Mouse (Mus musculus) frontal cortex, postnatal 10 days (tissue): ENCODE results near the gene Psors1c2.

Source experiments
- DNase-seq, 2 experiments: peaks; one replicate each; pipeline ENCODE4 v3.0.0; 2022; ENCODE audit warnings: low spot score in 2 of 2, mixed read lengths in 1 of 2

The Psors1c2 gene

GRCm38 (mm10) chr17:35556186-35556765, 23.3 kb downstream of the Psors1c2 start:
- no peak for DNase-seq

- no peak for DNase-seq
These were observed 23.8 kb downstream of the Psors1c2 start for GRCm38 (mm10) chr17:35556812-35557211.

- DNase-seq, result no peak
These were observed 24.4 kb downstream of the Psors1c2 start for GRCm38 (mm10) chr17:35557351-35557750.

- no peak for DNase-seq
These were observed 25.2 kb downstream of the Psors1c2 start for GRCm38 (mm10) chr17:35558216-35558615.

GRCm38 (mm10) chr17:35567150-35567549, 34.1 kb downstream of the Psors1c2 start, which contains the start of gene 2300002M23Rik:
TSS of gene 2300002M23Rik (plus strand) at chr17:35567450.
- DNase-seq, result no peak

- no peak for DNase-seq
These were observed 34.8 kb downstream of the Psors1c2 start for GRCm38 (mm10) chr17:35567767-35568166.

GRCm38 (mm10) chr17:35569091-35569944, 36.3 kb downstream of the Psors1c2 start:
- DNase-seq, result no peak

GRCm38 (mm10) chr17:35570836-35571235, 37.8 kb downstream of the Psors1c2 start:
- no peak for DNase-seq

GRCm38 (mm10) chr17:35571477-35571876, 38.5 kb downstream of the Psors1c2 start:
- no peak for DNase-seq

GRCm38 (mm10) chr17:35578211-35578610, 45.2 kb downstream of the Psors1c2 start:
- peak in 1 of 2 experiments; percentile 59 for DNase-seq

GRCm38 (mm10) chr17:35582900-35583299, 49.9 kb downstream of the Psors1c2 start:
- DNase-seq, result no peak
